ENCODE assay signal across 13 mouse cellular contexts in genomic region chr13:17859365-17860033, GRCm38 (mm10). TPM values are rescaled to one million over a fixed set of nuclear protein-coding genes. Genes with fewer than 3 reads are reported as not detected.
DNase-seq lines count a peak whose midpoint lies in the region; ATAC-seq lines count a peak whose summit lies in the region.
"Had no signal": no experiment of that assay in that cellular context is flagged by ENCODE, and none has a peak within 500 bp of the region (broad histone marks: within the 10 kb centered on the region; RNA-seq: fewer than 3 reads in every experiment).

No protein-coding gene starts in this region.

- H3K4me1 ChIP-seq in kidney, embryonic 16.5 days (ENCODE audit: insufficient read depth, low read length), result peaks cover 12% of the 10 kb centered on the region
- H3K4me1 ChIP-seq: lung, embryonic 15.5 days had no signal

- no peak overlapping the region for H3K4me2 ChIP-seq in kidney, embryonic 16.5 days (replicated peaks; ENCODE audit: low read depth, low read length)
- H3K4me2 ChIP-seq: embryonic facial prominence, embryonic 13.5 days; hindbrain, embryonic 14.5 days; lung, embryonic 15.5 days had no signal

- peak; percentile 84 for ATAC-seq in kidney, embryonic 16.5 days (ENCODE audit: low FRiP score, low TSS enrichment)
- ATAC-seq in megakaryocyte-erythroid progenitor cell, adult 5-6 weeks (replicated peaks; ENCODE audit: low FRiP score, low TSS enrichment, poor library complexity, severe bottlenecking), result no peak

- H3K9ac ChIP-seq in kidney, embryonic 16.5 days (replicated peaks; ENCODE audit: low read length), result no peak overlapping the region
- H3K9ac ChIP-seq: embryonic facial prominence, embryonic 13.5 days; hindbrain, embryonic 14.5 days; lung, embryonic 15.5 days had no signal

- 61% methylated on average over 13 of the region's 13 CpGs for WGBS in kidney, embryonic 16.5 days

- H3K9me3 ChIP-seq in kidney, embryonic 16.5 days (ENCODE audit: low read length), result no peaks in the 10 kb centered on the region
- H3K9me3 ChIP-seq: lung, embryonic 15.5 days had no signal

- H3K4me3 ChIP-seq in kidney, embryonic 16.5 days (ENCODE audit: low read length), result no peak overlapping the region
- H3K4me3 ChIP-seq: embryonic facial prominence, embryonic 13.5 days; lung, embryonic 15.5 days; myocyte had no signal

- H3K27me3 ChIP-seq in kidney, embryonic 16.5 days (ENCODE audit: insufficient read depth, low read length), result no peaks in the 10 kb centered on the region
- H3K27me3 ChIP-seq: embryonic facial prominence, embryonic 13.5 days; lung, embryonic 15.5 days had no signal

- DNase-seq in adrenal gland, adult (ENCODE audit: inconsistent age in 2 of 2, low spot score in 1 of 2), result peak; percentile 25 to 64
- DNase-seq in adrenal gland, postnatal 4 days (ENCODE audit: low spot score in 2 of 2), result no peak
- no peak for DNase-seq in kidney, adult 9 months
- peak; percentile 37 to 46 for DNase-seq in layer of hippocampus, postnatal 10 days (ENCODE audit: low spot score in 2 of 2)
- DNase-seq in right cerebral cortex, postnatal 4 days, result peak; percentile 25
- DNase-seq in thymus, postnatal 36 days, result no peak
- DNase-seq: thymus, postnatal 4 days had no signal

- H3K36me3 ChIP-seq in kidney, embryonic 16.5 days (ENCODE audit: insufficient read depth, low read length), result no peaks in the 10 kb centered on the region
- H3K36me3 ChIP-seq: embryonic facial prominence, embryonic 13.5 days; lung, embryonic 15.5 days had no signal

- H3K27ac ChIP-seq in kidney, embryonic 16.5 days (ENCODE audit: low read length), result no peak overlapping the region
- H3K27ac ChIP-seq: embryonic facial prominence, embryonic 13.5 days; hindbrain, embryonic 14.5 days; lung, embryonic 15.5 days had no signal

RNA-seq across cellular contexts. Expression of gene Cdk13, which starts 54.6 kb away (rescaled TPM):
- total RNA-seq in adrenal gland, postnatal 4 days (2021), result 10 to 100 TPM; 62.6 to 68.6 TPM
- 13.8 and 14.0 TPM in 2 replicates for polyA plus RNA-seq in kidney, embryonic 16.5 days (2015; fragmentation: Nextera tagmentation; extraction: Ambion mirVana)
- total RNA-seq in layer of hippocampus, postnatal 10 days (2021), result 10 to 100 TPM; 52.6 to 57.5 TPM
- 65.4 and 76.8 TPM in 2 replicates for total RNA-seq in megakaryocyte-erythroid progenitor cell, adult 5-6 weeks (2014; fragmentation: Nextera tagmentation)
- total RNA-seq in megakaryocyte-erythroid progenitor cell, adult 5-6 weeks (2017), result 71.8 and 111 TPM in 2 replicates

Comparison
In these comparisons a context has a peak if more than half of its experiments do, and no peak if none do; other contexts are left out.
1. DNase-seq: peak in adrenal gland, adult (2 of 2), layer of hippocampus, postnatal 10 days (2 of 2) and right cerebral cortex, postnatal 4 days (single experiment); none in adrenal gland, postnatal 4 days (0 of 2), kidney, adult 9 months (single experiment) and thymus, postnatal 36 days (0 of 2).